Mouse (Mus musculus) right cerebral cortex, postnatal 10 days (tissue): Measurements from ENCODE around the gene Echs1.

Source experiments
- DNase-seq, 2 experiments: peaks; one replicate each; pipeline ENCODE4 v3.0.0; 2021; ENCODE audit warnings: low spot score in 2 of 2

Echs1 gene

DNA sequence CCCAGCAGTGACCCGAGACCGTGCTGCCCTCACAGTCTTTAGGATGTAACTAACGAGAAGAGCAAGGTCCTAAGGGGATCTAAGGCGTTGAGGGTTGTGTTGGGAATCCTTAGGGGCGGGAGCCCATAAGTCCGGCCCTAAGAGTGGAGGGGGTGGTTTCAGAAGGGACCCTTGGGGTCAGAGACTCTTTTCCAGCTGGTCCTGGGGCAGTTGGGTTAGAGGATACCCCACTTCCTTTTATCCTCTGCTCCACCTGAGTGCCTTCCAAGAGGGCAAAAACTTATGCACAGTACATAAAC is 54.5 kb downstream of the Echs1 start:
- DNase-seq = no peak

- DNase-seq = peak; percentile 49 to 51
These were observed 55.1 kb downstream of the Echs1 start for GRCm38 (mm10) chr7:140060936-140061831.

DNA sequence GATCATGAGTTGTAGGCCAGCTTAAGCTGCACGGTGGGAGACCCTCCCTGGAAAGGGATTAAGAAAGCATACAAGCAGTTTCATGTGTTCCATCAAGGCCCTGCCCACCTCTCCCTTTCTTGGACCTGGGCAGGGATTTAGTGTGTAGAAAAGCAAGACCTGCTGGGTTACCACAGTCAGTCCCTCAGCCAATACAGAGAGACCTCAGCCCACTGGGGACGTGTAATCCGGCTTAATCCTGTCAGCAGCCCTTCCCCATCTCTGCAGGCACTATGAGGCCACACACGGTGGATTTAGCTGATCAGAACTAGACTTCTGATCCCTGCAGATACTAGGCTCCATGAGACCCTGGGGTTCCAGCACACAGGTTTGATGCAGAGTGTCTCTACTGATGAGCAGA is 56.7 kb downstream of the Echs1 start:
- DNase-seq = no peak

DNA sequence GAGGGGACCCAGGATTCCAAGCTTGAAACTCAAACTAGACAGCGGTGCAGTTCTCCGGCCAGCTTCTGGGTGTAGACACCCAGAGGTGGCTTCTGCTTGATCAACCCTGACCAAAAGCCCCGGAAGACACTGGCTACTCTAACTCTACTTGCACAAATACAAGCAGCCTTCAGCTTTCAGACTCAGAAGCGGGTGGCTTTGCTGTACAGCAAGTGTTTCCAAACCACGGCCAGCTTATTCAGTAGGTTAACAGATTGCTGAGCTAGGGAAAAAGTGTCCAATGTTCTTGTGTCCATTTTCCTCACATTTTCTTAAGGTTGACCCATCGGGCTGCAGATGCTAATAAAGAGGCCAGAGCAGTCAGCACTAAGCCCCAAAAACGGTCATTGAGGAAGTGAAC is 57.7 kb downstream of the Echs1 start:
- no peak for DNase-seq

DNA sequence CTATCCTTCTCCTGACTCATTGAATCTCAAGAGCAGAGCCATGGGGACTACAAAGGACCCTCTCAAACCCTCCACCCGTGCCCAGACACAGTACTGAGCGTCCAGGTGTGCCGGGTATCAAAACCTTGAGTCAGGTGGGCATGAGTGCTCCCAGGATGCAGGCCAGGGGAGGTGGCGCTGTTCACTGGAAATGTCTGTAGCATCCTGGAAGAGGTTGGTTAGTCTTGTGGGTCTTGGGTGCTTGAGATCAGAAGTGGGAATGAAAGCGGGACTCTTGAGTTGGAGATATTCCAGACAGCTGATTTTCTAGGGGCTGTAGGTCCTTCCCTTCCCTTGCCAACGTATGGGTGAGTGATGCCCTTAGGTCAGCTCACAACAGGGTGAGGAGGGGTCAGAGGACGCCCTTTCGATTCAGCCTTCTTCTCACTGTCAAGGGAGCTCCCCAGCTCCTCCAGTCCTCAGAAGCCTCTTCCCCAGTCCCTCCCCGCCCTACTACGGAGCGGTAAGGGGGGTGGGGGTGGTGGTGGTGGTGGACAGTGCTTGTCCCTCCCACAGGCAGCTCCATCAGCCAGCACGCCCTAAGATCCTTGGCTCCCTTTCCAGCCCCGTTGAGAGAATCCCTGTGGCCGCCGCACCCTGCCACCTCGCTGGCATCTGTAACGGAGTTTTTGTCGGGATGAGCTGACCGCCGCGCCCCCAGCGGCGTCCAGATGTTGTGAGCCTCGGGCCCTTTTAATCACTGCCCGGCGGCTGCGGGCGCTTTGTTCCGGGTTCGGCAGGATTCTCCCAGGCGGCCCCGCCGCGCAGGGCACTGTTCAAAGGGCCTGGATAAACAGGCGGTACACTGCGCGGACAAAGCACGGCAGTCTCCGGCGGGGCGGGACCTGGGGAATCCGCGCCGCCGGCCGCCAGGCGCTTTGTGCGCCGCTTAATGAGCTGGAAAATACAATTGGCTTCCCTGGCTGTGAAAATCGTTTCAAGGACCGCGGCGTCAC is 58.6 kb downstream of the Echs1 start:
- no peak for DNase-seq
